Mouse (Mus musculus): ENCODE results near the gene Mpp2. TPM values are rescaled to one million over a fixed set of nuclear protein-coding genes. Genes with fewer than 3 reads are reported as not detected.

Mpp2 gene
- polyA plus RNA-seq, 1 experiment = 4.3 TPM

- H3K27me3 ChIP-seq (ENCODE audit: control insufficient read depth, insufficient read depth, insufficient read length) = peaks cover 10% of the 10 kb centered on the region
- no peaks in the 10 kb centered on the region for H3K79me2 ChIP-seq (ENCODE audit: control insufficient read depth, insufficient read depth)
- no peaks in the 10 kb centered on the region for H3K36me3 ChIP-seq (ENCODE audit: control insufficient read depth, insufficient read depth)
- no peak overlapping the region for H3K4me3 ChIP-seq
- no peak overlapping the region for H3ac ChIP-seq (ENCODE audit: control insufficient read depth, insufficient read length)
- H3K4me2 ChIP-seq (ENCODE audit: low read depth) = no peak overlapping the region
- TF ChIP-seq MYOD1 (IDR thresholded peaks at IDR 0.05; ENCODE audit: control insufficient read depth in 1 of 3, insufficient read length in 2 of 3, low read depth in 2 of 3) (no peak), SRF (IDR thresholded peaks at IDR 0.05; ENCODE audit: control insufficient read depth, insufficient read length, low read depth) (no peak), USF1 (IDR thresholded peaks at IDR 0.05; ENCODE audit: low read depth) (peak; percentile 50), MAX (IDR thresholded peaks at IDR 0.05; ENCODE audit: low read depth) (no peak)
Measured at GRCm38 (mm10) chr11:102061236-102061940, 26.9 kb downstream of the Mpp2 start.

- H3K27me3 ChIP-seq (ENCODE audit: control insufficient read depth, insufficient read depth, insufficient read length) = peaks cover 54% of the 10 kb centered on the region
- H3K79me2 ChIP-seq (ENCODE audit: control insufficient read depth, insufficient read depth) = no peaks in the 10 kb centered on the region
- TF ChIP-seq SRF (IDR thresholded peaks at IDR 0.05; ENCODE audit: control insufficient read depth, insufficient read length, low read depth) (no peak), TCF12 (IDR thresholded peaks at IDR 0.05; ENCODE audit: insufficient read depth, poor library complexity, severe bottlenecking) (no peak), MYOG (IDR thresholded peaks at IDR 0.05; ENCODE audit: control insufficient read depth in 1 of 3, insufficient read depth in 1 of 3, insufficient read length in 2 of 3, low read depth in 2 of 3) (no peak), MYOD1 (IDR thresholded peaks at IDR 0.05; ENCODE audit: control insufficient read depth in 1 of 3, insufficient read length in 2 of 3, low read depth in 2 of 3) (no peak), E2F4 (IDR thresholded peaks at IDR 0.05; ENCODE audit: insufficient read depth) (no peak), POLR2A (IDR thresholded peaks at IDR 0.05; ENCODE audit: insufficient read length, low read depth) (no peak), CEBPB (IDR thresholded peaks at IDR 0.05; ENCODE audit: insufficient read depth, poor library complexity, severe bottlenecking) (no peak), TCF3 (IDR thresholded peaks at IDR 0.05; ENCODE audit: insufficient read length, low read depth) (no peak), REST (IDR thresholded peaks at IDR 0.05; ENCODE audit: insufficient read depth, insufficient read length) (no peak), POLR2AphosphoS2 (IDR thresholded peaks at IDR 0.05; ENCODE audit: insufficient read length, low read depth) (no peak), MAX (IDR thresholded peaks at IDR 0.05; ENCODE audit: low read depth) (no peak), USF1 (IDR thresholded peaks at IDR 0.05; ENCODE audit: low read depth) (no peak)
- H3K4me2 ChIP-seq (ENCODE audit: low read depth) = no peak overlapping the region
- H3ac ChIP-seq (ENCODE audit: control insufficient read depth, insufficient read length) = no peak overlapping the region
- no peak overlapping the region for H3K4me3 ChIP-seq
- H3K36me3 ChIP-seq (ENCODE audit: control insufficient read depth, insufficient read depth) = no peaks in the 10 kb centered on the region
Measured at GRCm38 (mm10) chr11:102053847-102054246, 34.5 kb downstream of the Mpp2 start.

GRCm38 (mm10) chr11:102053183-102053582 is 35.1 kb downstream of the Mpp2 start:
- Histone ChIP-seq H3K36me3 (ENCODE audit: control insufficient read depth, insufficient read depth) (no peaks in the 10 kb centered on the region), H3K4me2 (ENCODE audit: low read depth) (no peak overlapping the region), H3K79me2 (ENCODE audit: control insufficient read depth, insufficient read depth) (no peaks in the 10 kb centered on the region), H3ac (ENCODE audit: control insufficient read depth, insufficient read length) (no peak overlapping the region), H3K27me3 (ENCODE audit: control insufficient read depth, insufficient read depth, insufficient read length) (peaks cover 57% of the 10 kb centered on the region), H3K4me3 (no peak overlapping the region)
- TF ChIP-seq MAX (IDR thresholded peaks at IDR 0.05; ENCODE audit: low read depth) (no peak), POLR2A (IDR thresholded peaks at IDR 0.05; ENCODE audit: insufficient read length, low read depth) (no peak), REST (IDR thresholded peaks at IDR 0.05; ENCODE audit: insufficient read depth, insufficient read length) (no peak), POLR2AphosphoS2 (IDR thresholded peaks at IDR 0.05; ENCODE audit: insufficient read length, low read depth) (no peak), CEBPB (IDR thresholded peaks at IDR 0.05; ENCODE audit: insufficient read depth, poor library complexity, severe bottlenecking) (no peak), USF1 (IDR thresholded peaks at IDR 0.05; ENCODE audit: low read depth) (no peak), SRF (IDR thresholded peaks at IDR 0.05; ENCODE audit: control insufficient read depth, insufficient read length, low read depth) (no peak), TCF3 (IDR thresholded peaks at IDR 0.05; ENCODE audit: insufficient read length, low read depth) (no peak), MYOD1 (IDR thresholded peaks at IDR 0.05; ENCODE audit: control insufficient read depth in 1 of 3, insufficient read length in 2 of 3, low read depth in 2 of 3) (no peak), E2F4 (IDR thresholded peaks at IDR 0.05; ENCODE audit: insufficient read depth) (no peak), TCF12 (IDR thresholded peaks at IDR 0.05; ENCODE audit: insufficient read depth, poor library complexity, severe bottlenecking) (no peak), MYOG (IDR thresholded peaks at IDR 0.05; ENCODE audit: control insufficient read depth in 1 of 3, insufficient read depth in 1 of 3, insufficient read length in 2 of 3, low read depth in 2 of 3) (no peak)

GRCm38 (mm10) chr11:102052697-102053096 is 35.6 kb downstream of the Mpp2 start:
- Histone ChIP-seq H3ac (ENCODE audit: control insufficient read depth, insufficient read length) (no peak overlapping the region), H3K79me2 (ENCODE audit: control insufficient read depth, insufficient read depth) (no peaks in the 10 kb centered on the region), H3K4me3 (no peak overlapping the region), H3K27me3 (ENCODE audit: control insufficient read depth, insufficient read depth, insufficient read length) (peaks cover 62% of the 10 kb centered on the region), H3K4me2 (ENCODE audit: low read depth) (no peak overlapping the region), H3K36me3 (ENCODE audit: control insufficient read depth, insufficient read depth) (no peaks in the 10 kb centered on the region)
- TF ChIP-seq SRF (IDR thresholded peaks at IDR 0.05; ENCODE audit: control insufficient read depth, insufficient read length, low read depth) = no peak
- no peak for TF ChIP-seq MYOD1 (IDR thresholded peaks at IDR 0.05; ENCODE audit: control insufficient read depth in 1 of 3, insufficient read length in 2 of 3, low read depth in 2 of 3)
- TF ChIP-seq POLR2A (IDR thresholded peaks at IDR 0.05; ENCODE audit: insufficient read length, low read depth) = no peak
- TF ChIP-seq USF1 (IDR thresholded peaks at IDR 0.05; ENCODE audit: low read depth) = no peak
- no peak for TF ChIP-seq REST (IDR thresholded peaks at IDR 0.05; ENCODE audit: insufficient read depth, insufficient read length)
- TF ChIP-seq TCF12 (IDR thresholded peaks at IDR 0.05; ENCODE audit: insufficient read depth, poor library complexity, severe bottlenecking) = no peak
- no peak for TF ChIP-seq MAX (IDR thresholded peaks at IDR 0.05; ENCODE audit: low read depth)
- TF ChIP-seq E2F4 (IDR thresholded peaks at IDR 0.05; ENCODE audit: insufficient read depth) = no peak
- no peak for TF ChIP-seq MYOG (IDR thresholded peaks at IDR 0.05; ENCODE audit: control insufficient read depth in 1 of 3, insufficient read depth in 1 of 3, insufficient read length in 2 of 3, low read depth in 2 of 3)
- no peak for TF ChIP-seq CEBPB (IDR thresholded peaks at IDR 0.05; ENCODE audit: insufficient read depth, poor library complexity, severe bottlenecking)
- no peak for TF ChIP-seq TCF3 (IDR thresholded peaks at IDR 0.05; ENCODE audit: insufficient read length, low read depth)
- TF ChIP-seq POLR2AphosphoS2 (IDR thresholded peaks at IDR 0.05; ENCODE audit: insufficient read length, low read depth) = no peak
